Mouse (Mus musculus) thymus, adult 2 months (tissue): ENCODE results near the gene Fhl4. TPM values are rescaled to one million over a fixed set of nuclear protein-coding genes. Genes with fewer than 3 reads are reported as not detected.
A peak's percentile ranks its signal among the peaks of the same experiment; 100 is the strongest.

Source experiments
- DNase-seq: peaks from one replicate; pipeline ENCODE4 v3.0.0; 2021
- H3K27ac ChIP-seq: fragments of 200-500 bp; 2 replicates; pipeline ENCODE4 v1.5.1; 2012; ENCODE audit warnings: low read length, control low read depth; ENCODE audit not compliant: control insufficient read depth, insufficient read depth
- H3K27me3 ChIP-seq: fragments of 200-500 bp; 2 replicates; pipeline ENCODE4 v1.6.1; 2012; ENCODE audit warnings: mild to moderate bottlenecking, low read length, moderate library complexity, mixed read lengths; ENCODE audit not compliant: control insufficient read depth, insufficient read depth
- H3K36me3 ChIP-seq: fragments of 200-500 bp; 2 replicates; pipeline ENCODE4 v1.6.1; 2012; ENCODE audit warnings: mild to moderate bottlenecking, low read length, moderate library complexity; ENCODE audit not compliant: control insufficient read depth, insufficient read depth
- H3K4me1 ChIP-seq: fragments of 200-500 bp; replicated peaks from 2 replicates; pipeline ENCODE4 v1.6.1; 2012; ENCODE audit warnings: low read length; ENCODE audit not compliant: control insufficient read depth, insufficient read depth
- H3K4me3 ChIP-seq: fragments of 200-500 bp; 2 replicates; pipeline ENCODE4 v1.5.1; 2012; ENCODE audit warnings: mild to moderate bottlenecking, low read length, control low read depth, moderate library complexity; ENCODE audit not compliant: control insufficient read depth, insufficient read depth
- CTCF ChIP-seq: fragments of 200-500 bp; IDR thresholded peaks from 2 replicates; pipeline ENCODE4 v1.5.1; 2012; ENCODE audit warnings: mild to moderate bottlenecking, control low read depth, low read length, moderate library complexity, borderline replicate concordance; ENCODE audit not compliant: control insufficient read depth, poor library complexity, insufficient read depth; ENCODE audit errors: extremely low read depth
- POLR2A ChIP-seq: fragments of 200-500 bp; IDR thresholded peaks from 2 replicates; pipeline ENCODE4 v1.6.1; 2012; ENCODE audit warnings: mild to moderate bottlenecking, low read length, control low read depth, moderate library complexity; ENCODE audit not compliant: control insufficient read depth, poor library complexity, insufficient read depth; ENCODE audit errors: extremely low read depth
- WGBS: fragments of 180-500 bp; shearing (Covaris S2); methylation state at CpG from one replicate; pipeline ENCODE4 v1.1.7; 2018; 5-methylcytosine and 5-hydroxymethylcytosine counted together
- polyA plus RNA-seq: library from polyadenylated mRNA; depleted of rRNA; stranded (reverse); fragments of >200 nt; gene quantifications from 2 replicates; pipeline ENCODE4 v1.2.3, GENCODE M21; 2012; rRNA removed

Fhl4 gene
- polyA plus RNA-seq, 1 experiment, result 0.98 TPM

DNA sequence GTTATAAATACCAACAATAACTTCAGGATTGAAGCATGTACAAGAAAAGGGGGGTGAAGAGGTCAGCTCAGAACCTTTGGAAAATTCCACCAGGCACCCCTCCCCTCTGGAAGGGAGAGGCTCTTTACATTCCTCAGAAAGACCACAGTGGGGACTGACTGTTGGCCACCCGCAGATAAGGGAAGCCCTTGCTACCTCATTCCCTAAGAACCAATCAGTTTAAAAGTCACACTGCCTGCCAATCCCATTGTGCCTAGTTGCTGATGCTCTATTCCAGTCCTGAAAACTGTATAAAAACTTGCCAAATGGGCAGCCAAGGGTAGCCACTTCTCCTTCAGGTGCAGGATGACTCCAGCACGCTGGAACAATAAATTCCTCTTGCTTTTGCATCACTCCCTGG, 47.4 kb downstream of the Fhl4 start:
- H3K4me1 ChIP-seq, result no peaks in the 10 kb centered on the region
- no peak overlapping the region for H3K27ac ChIP-seq
- H3K36me3 ChIP-seq, result no peaks in the 10 kb centered on the region
- no peak overlapping the region for H3K4me3 ChIP-seq
- no peaks in the 10 kb centered on the region for H3K27me3 ChIP-seq
- no peak for DNase-seq
- TF ChIP-seq POLR2A (no peak), CTCF (no peak)
- 88% methylated on average over 2 of the region's 2 CpGs for WGBS

DNA sequence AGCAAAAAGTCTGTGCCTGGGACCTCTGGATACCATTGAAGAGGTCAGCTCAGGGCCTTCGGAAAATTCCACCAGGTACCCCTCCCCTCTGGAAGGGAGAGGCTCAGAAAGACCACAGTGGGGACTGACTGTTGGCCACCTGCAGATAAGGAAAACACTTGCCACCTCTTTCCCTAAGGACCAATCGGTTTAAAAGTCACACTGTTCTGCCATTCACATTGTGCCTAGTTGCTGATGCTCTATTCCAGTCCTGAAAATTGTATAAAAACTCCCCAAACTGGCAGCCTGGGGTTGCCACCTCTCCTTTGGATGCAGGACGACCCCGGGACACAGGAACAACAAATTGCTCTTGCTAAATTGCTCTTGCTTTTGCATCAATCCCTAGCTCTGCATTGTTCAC, 49.8 kb downstream of the Fhl4 start:
- Histone ChIP-seq H3K4me1 (no peaks in the 10 kb centered on the region), H3K27ac (no peak overlapping the region), H3K4me3 (no peak overlapping the region), H3K27me3 (no peaks in the 10 kb centered on the region), H3K36me3 (no peaks in the 10 kb centered on the region)
- WGBS, result 52% methylated on average over 4 of the region's 4 CpGs
- DNase-seq, result no peak
- no peak for TF ChIP-seq CTCF
- TF ChIP-seq POLR2A, result no peak

DNA sequence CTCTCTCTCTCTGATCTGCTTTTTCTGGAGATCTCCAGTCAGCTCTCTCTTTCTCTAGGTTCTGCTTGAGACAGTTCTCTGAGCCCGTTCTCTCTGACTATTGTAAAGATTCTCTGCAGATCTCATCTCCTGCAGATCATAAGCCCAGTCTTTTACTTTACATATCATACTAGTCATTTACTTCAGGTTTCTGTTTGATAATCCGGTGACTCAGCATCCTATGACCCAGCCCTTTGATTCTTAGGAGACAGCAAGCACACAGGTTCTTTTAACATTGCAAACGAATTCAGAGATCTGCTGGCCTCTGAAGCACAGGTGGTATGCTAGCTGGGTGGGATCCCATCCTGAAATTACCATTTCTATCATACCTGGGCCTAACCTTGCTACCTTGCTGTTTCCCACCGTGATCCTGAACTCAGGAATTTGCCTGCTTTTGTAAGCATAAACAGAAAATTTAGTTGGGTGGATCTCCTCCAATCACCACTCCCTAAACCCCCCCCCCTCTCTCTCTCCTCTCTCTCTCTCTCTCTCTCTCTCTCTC, 51.6 kb downstream of the Fhl4 start:
- no peak overlapping the region for H3K4me3 ChIP-seq
- TF ChIP-seq POLR2A, result no peak
- no peak for TF ChIP-seq CTCF
- no peak for DNase-seq
- H3K36me3 ChIP-seq, result no peaks in the 10 kb centered on the region
- no peaks in the 10 kb centered on the region for H3K27me3 ChIP-seq
- no peak overlapping the region for H3K27ac ChIP-seq
- 60% methylated on average over 4 of the region's 4 CpGs for whole genome bisulfite sequencing
- H3K4me1 ChIP-seq, result no peaks in the 10 kb centered on the region

DNA sequence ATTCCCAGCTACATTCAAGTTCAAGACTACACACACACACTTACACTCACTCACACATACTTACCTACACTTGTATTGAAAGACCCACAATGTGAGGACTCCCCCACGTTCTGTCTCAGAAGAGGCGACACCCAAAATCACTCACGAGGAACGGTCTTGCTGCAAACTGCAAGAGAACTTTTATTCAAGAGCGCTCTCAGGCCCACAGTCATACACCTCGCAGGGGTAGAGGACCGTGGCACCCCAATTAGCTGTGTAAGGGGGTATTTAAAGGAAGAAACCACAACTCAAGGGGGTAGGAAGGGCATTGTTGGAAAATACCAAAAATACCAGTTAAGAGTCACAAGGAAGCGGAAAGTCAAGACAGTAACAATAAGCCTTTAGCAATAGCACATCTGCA, 54.3 kb downstream of the Fhl4 start:
- H3K4me3 ChIP-seq, result no peak overlapping the region
- DNase-seq, result no peak
- H3K4me1 ChIP-seq, result peaks cover 4% of the 10 kb centered on the region; the same call in 1 of the 2 replicates
- TF ChIP-seq CTCF, result no peak
- no peak for TF ChIP-seq POLR2A
- WGBS, result 97% methylated on average over 8 of the region's 8 CpGs
- no peak overlapping the region for H3K27ac ChIP-seq
- no peaks in the 10 kb centered on the region for H3K27me3 ChIP-seq
- H3K36me3 ChIP-seq, result no peaks in the 10 kb centered on the region

DNA sequence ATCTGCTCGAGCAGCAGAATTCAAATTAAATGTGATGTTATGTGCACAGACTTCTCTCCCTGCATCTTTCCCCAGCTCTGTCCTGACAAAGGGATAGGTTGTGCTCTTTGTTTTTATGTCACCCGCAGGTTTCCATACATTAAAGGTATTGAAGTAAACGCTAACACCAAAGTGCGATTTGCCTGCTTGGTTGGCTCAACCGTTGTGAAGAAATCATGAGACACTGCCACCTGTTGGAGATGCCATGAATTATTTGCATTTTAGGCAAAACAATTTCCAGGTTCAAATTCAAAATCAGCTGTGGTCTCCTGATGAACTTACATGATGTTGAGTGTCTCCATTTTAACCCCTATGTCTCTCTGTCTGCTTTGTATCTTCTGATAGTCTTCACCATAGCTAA, 55.7 kb downstream of the Fhl4 start:
- no peak for TF ChIP-seq POLR2A
- no peak for TF ChIP-seq CTCF
- H3K4me1 ChIP-seq, result peaks cover 4% of the 10 kb centered on the region; the same call in 1 of the 2 replicates
- H3K27ac ChIP-seq, result no peak overlapping the region
- no peak overlapping the region for H3K4me3 ChIP-seq
- no peaks in the 10 kb centered on the region for H3K27me3 ChIP-seq
- DNase-seq, result peak; percentile 47
- H3K36me3 ChIP-seq, result no peaks in the 10 kb centered on the region
- 30% methylated on average over 5 of the region's 5 CpGs for WGBS

Other genes with a start within 250 kb of the Fhl4 start
- 15.0 and 17.6 TPM in 2 replicates for gene Ric8b, start 184.9 kb downstream of the Fhl4 start, polyA plus RNA-seq
- gene Tmem263, start 132 bp upstream of the Fhl4 start, polyA plus RNA-seq, result 6.1 and 10.4 TPM in 2 replicates
- 8.0 and 8.1 TPM in 2 replicates for gene Mterf2, start 25.5 kb upstream of the Fhl4 start, polyA plus RNA-seq
- 38.4 and 47.9 TPM in 2 replicates for gene Cry1, start 82.6 kb upstream of the Fhl4 start, polyA plus RNA-seq